Mouse (Mus musculus) heart, embryonic 15.5 days (tissue): ENCODE results near the gene Ebf1. TPM values are rescaled to one million over a fixed set of nuclear protein-coding genes. Genes with fewer than 3 reads are reported as not detected.

Experiments
- ATAC-seq: fragments of 200-750 bp; cut with Nextera tagmentation; replicated peaks from 2 replicates; pipeline ENCODE4 v1.8.0; 2017; ENCODE audit warnings: low read depth, moderate TSS enrichment; ENCODE audit not compliant: insufficient number of reproducible peaks, insufficient read depth, low FRiP score
- H3K27ac ChIP-seq: fragments of 300-500 bp; sonication (generic); 2 replicates; pipeline ENCODE4 v1.5.1; 2015; ENCODE audit warnings: mild to moderate bottlenecking, inconsistent platforms
- H3K27me3 ChIP-seq: fragments of 300-500 bp; sonication (generic); 2 replicates; pipeline ENCODE4 v1.6.1; 2015; ENCODE audit warnings: inconsistent platforms
- H3K36me3 ChIP-seq: fragments of 300-500 bp; sonication (generic); 2 replicates; pipeline ENCODE4 v1.6.1; 2015; ENCODE audit warnings: mild to moderate bottlenecking, inconsistent platforms
- H3K4me1 ChIP-seq: fragments of 300-500 bp; sonication (generic); replicated peaks from 2 replicates; pipeline ENCODE4 v1.6.1; 2015; ENCODE audit warnings: inconsistent platforms
- H3K4me2 ChIP-seq: fragments of 300-500 bp; sonication (generic); 2 replicates; pipeline ENCODE4 v1.6.1; 2015; ENCODE audit warnings: inconsistent platforms, mild to moderate bottlenecking, moderate library complexity
- H3K4me3 ChIP-seq: fragments of 300-500 bp; sonication (generic); 2 replicates; pipeline ENCODE4 v1.5.1; 2015; ENCODE audit warnings: mild to moderate bottlenecking, inconsistent platforms
- H3K9ac ChIP-seq: fragments of 300-500 bp; sonication (generic); 2 replicates; pipeline ENCODE4 v1.6.1; 2015; ENCODE audit warnings: mild to moderate bottlenecking, inconsistent platforms
- H3K9me3 ChIP-seq: fragments of 300-500 bp; sonication (generic); replicated peaks from 2 replicates; pipeline ENCODE4 v1.6.1; 2016; ENCODE audit warnings: inconsistent platforms
- WGBS: fragments of 180-500 bp; shearing (Covaris S2); methylation state at CpG from one replicate; pipeline ENCODE4 v1.1.7; 2015; ENCODE audit warnings: mixed read lengths; 5-methylcytosine and 5-hydroxymethylcytosine counted together
- polyA plus RNA-seq: library from polyadenylated mRNA; unstranded; fragments of >200 nt; fragmentation: Nextera tagmentation; extraction: Ambion mirVana; gene quantifications from 2 replicates; pipeline ENCODE4 v1.2.1, GENCODE M21; 2015

Ebf1 gene
- polyA plus RNA-seq, 1 experiment from 2014 or later = 16.8 TPM

DNA sequence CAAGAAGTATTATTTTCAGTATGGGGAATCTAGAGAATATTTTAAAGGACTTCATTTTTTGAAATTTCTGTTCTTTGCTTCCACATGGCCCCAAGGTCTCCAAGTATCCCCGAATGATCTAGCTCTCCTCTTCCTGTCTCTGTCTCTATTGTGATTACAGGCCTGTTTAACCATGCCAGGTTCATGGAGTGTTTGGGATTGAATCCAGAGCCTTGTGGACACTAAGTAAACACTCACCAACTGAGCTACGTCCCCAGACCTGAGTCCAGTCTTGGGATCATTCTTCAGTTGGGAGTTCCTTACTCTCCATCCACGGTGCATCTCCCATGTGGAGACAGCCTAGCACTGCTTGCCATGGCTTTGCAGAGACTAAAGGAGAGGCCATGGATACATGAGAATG, 178.7 kb downstream of the Ebf1 start:
- no peak for ATAC-seq
- Histone ChIP-seq H3K4me3 (no peak overlapping the region), H3K27me3 (no peaks in the 10 kb centered on the region), H3K27ac (no peak overlapping the region), H3K9me3 (no peaks in the 10 kb centered on the region), H3K36me3 (no peaks in the 10 kb centered on the region), H3K9ac (no peak overlapping the region), H3K4me1 (no peaks in the 10 kb centered on the region), H3K4me2 (no peak overlapping the region)
- 69% methylated on average over 3 of the region's 3 CpGs for WGBS

DNA sequence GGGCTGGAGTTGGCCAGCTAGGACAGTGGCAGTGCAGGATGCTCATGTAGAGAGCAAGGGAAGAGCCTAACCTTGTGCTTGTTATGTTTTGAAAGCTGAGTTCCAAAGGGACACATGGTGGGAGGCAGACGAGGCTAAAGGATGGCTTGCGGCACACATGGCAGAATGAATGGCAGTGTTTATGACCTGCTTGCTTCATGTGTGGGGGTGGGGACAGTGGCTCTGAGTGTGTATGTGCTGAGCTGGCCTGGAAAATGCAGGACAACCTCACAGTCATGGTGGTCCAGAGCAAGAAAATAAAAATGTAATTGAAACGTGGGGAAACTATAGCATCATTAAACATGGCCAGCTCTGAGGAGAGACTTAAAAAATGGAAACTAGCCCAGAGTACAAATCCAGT, 181.2 kb downstream of the Ebf1 start:
- ATAC-seq = no peak
- H3K27ac ChIP-seq = no peak overlapping the region
- WGBS = 71% methylated on average over 3 of the region's 3 CpGs
- no peaks in the 10 kb centered on the region for H3K4me1 ChIP-seq
- H3K36me3 ChIP-seq = no peaks in the 10 kb centered on the region
- no peaks in the 10 kb centered on the region for H3K9me3 ChIP-seq
- H3K9ac ChIP-seq = no peak overlapping the region
- no peak overlapping the region for H3K4me2 ChIP-seq
- no peaks in the 10 kb centered on the region for H3K27me3 ChIP-seq
- no peak overlapping the region for H3K4me3 ChIP-seq

DNA sequence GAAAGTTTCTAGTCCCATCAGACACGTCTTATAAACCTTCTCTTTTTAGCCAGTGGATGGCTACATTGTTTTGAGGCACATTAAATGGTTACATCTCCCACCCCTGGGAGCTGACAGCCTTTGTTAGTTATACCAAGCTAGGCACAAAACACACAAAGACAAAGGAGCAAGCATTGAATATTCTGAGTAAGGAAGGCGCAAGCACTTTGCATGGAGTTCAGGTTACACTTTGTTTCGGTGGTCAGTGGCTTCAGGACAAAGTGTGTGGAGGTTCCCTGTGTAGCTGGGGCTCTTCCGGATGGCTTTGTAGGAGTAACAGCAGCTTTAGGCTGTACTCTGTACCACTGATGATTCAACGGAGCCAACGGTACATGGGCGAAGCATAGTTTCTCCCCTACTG, 186.9 kb downstream of the Ebf1 start:
- 85% methylated on average over 7 of the region's 7 CpGs for WGBS

DNA sequence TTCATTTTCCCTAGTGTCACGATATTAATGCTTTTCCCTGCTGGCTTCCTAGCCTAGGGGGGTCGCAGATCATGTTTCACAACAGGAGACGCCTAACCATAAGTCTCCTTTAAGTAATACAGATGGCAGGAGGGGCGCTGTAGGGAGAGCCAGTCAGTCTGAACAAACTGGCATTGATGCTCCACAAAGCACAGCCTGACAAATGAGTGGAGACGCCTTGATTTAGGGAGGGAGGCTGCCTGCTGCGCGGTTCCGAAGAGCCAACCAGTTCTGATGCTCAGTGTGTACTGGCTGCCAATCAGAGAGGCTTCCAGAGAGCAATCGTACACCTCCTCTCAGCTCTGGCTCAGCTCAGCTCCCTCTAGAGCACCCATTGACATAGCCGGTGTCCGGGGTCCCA, 189.5 kb downstream of the Ebf1 start:
- H3K27ac ChIP-seq = no peak overlapping the region
- H3K9me3 ChIP-seq = no peaks in the 10 kb centered on the region
- no peak for ATAC-seq
- H3K36me3 ChIP-seq = no peaks in the 10 kb centered on the region
- no peaks in the 10 kb centered on the region for H3K27me3 ChIP-seq
- WGBS = 33% methylated on average over 11 of the region's 11 CpGs
- H3K4me3 ChIP-seq = no peak overlapping the region
- H3K9ac ChIP-seq = no peak overlapping the region
- no peaks in the 10 kb centered on the region for H3K4me1 ChIP-seq
- no peak overlapping the region for H3K4me2 ChIP-seq

More for the DNA sequence above, 186.9 kb downstream of the Ebf1 start:
- H3K9me3 ChIP-seq = no peaks in the 10 kb centered on the region
- no peaks in the 10 kb centered on the region for H3K4me1 ChIP-seq
- no peak overlapping the region for H3K9ac ChIP-seq
- no peak for ATAC-seq
- H3K4me3 ChIP-seq = no peak overlapping the region
- H3K36me3 ChIP-seq = no peaks in the 10 kb centered on the region
- H3K27me3 ChIP-seq = no peaks in the 10 kb centered on the region
- H3K4me2 ChIP-seq = no peak overlapping the region
- no peak overlapping the region for H3K27ac ChIP-seq

DNA sequence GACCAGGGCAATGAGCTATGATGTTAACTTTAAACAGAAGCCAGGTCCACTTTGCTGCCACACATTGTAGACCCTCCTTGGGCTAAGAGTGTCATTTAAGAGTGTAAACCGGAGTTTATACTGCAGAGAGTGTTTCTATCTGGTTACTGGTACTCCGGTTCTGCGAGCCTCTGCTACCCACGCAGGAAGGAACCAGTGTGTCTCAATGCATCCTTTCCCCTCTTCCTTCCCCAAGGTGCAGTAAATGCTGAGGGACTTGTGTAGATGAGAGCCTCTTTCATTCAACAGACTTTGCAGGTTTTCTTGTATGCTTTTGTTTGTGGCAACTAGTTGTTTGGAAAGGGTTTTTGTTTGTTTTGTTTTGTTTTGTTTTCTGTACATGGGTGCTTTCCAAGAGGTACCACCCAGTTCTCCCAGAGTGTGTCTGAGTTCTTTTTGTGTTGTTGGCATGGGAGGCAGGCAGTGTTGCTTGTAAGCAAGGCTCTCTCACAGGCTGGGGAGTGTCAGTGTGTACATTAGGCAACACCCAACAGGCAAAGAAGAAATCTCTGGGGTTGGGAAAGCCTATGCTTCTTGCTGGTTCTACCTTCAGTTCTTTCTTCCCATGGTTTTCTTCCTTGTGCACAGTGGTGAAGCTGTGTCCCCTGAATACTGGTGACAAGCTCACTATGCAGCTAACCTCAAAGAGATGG, 191.9 kb downstream of the Ebf1 start:
- Histone ChIP-seq H3K4me3 (no peak overlapping the region), H3K27me3 (no peaks in the 10 kb centered on the region), H3K4me1 (no peaks in the 10 kb centered on the region), H3K9ac (no peak overlapping the region), H3K27ac (no peak overlapping the region), H3K4me2 (no peak overlapping the region), H3K9me3 (no peaks in the 10 kb centered on the region), H3K36me3 (no peaks in the 10 kb centered on the region)
- ATAC-seq = no peak
- WGBS = 77% methylated on average over 4 of the region's 4 CpGs

DNA sequence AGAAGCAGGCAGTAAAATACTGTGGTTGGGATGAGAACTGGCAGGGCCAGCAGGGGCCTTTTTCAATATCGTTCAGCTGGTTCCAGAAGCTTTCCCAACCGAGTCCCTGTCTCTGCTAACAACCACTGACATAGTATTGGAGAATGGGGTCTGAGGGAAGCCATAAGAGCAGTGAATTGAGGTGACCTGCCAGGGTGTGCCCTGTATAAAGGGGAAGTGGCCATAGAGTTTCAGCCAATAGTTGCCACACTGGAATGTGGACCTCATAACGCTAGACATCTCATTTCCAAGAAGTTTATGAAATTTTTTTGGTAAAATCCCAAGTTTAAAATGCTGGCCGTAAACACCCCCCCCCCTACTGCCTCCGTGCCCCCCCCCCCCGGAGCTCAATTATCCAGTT, 193.9 kb downstream of the Ebf1 start:
- no peak overlapping the region for H3K9ac ChIP-seq
- no peak overlapping the region for H3K27ac ChIP-seq
- H3K4me1 ChIP-seq = no peaks in the 10 kb centered on the region
- H3K36me3 ChIP-seq = no peaks in the 10 kb centered on the region
- no peaks in the 10 kb centered on the region for H3K9me3 ChIP-seq
- H3K4me2 ChIP-seq = no peak overlapping the region
- no peaks in the 10 kb centered on the region for H3K27me3 ChIP-seq
- ATAC-seq = no peak
- WGBS = 75% methylated on average over 6 of the region's 6 CpGs
- no peak overlapping the region for H3K4me3 ChIP-seq

DNA sequence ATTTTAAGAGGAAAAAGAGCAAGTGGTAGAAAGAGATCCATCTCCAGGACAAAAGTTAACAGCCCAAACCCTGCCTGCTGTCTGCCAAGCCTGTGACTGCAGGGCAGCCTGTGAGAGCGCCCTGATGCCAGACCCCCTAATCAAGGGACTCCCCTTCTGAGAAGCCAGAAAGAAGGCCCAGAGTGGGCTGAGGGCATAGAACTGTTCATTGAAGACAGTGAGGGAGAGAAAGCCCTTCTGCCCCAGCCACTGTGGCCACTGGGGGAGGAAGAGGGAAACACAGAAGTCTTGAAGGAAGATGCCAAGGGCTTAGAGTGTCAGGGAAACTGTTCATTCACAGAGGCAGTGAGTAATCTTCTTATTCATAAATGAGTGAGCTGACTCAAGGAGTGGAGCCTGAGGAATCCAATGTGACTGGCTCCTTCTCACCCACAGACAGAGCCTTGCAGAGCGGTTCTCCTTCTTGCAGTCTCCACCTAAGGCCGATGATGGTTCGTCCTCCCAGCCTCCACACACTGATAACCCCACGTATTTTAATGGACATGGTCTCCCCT, 195.2 kb downstream of the Ebf1 start:
- Histone ChIP-seq H3K4me1 (no peaks in the 10 kb centered on the region), H3K9me3 (no peaks in the 10 kb centered on the region), H3K9ac (no peak overlapping the region), H3K27ac (no peak overlapping the region), H3K27me3 (no peaks in the 10 kb centered on the region), H3K36me3 (no peaks in the 10 kb centered on the region), H3K4me2 (no peak overlapping the region), H3K4me3 (no peak overlapping the region)
- 80% methylated on average over 5 of the region's 5 CpGs for WGBS
- ATAC-seq = no peak

DNA sequence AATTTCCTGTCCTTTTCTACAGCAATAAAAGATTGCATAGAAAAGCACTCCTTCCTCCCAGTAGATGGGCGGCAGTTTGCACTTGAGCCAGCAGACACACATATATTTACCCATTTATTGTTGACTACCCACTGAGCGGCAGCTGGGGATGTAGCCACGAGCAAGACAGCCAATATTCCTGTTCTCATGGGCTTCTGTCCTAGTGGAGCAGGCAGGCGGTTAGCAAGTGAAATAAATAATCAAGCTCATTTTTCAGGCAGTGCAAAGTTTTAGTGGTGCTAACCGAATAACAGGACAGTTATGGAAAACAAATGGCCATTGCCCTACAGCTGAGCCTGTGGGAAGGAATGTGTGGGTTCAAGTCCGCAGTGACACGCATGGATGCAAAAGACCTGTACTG, 196.4 kb downstream of the Ebf1 start:
- Histone ChIP-seq H3K27ac (no peak overlapping the region), H3K27me3 (no peaks in the 10 kb centered on the region), H3K4me1 (no peaks in the 10 kb centered on the region), H3K9ac (no peak overlapping the region), H3K36me3 (no peaks in the 10 kb centered on the region), H3K4me2 (no peak overlapping the region), H3K4me3 (no peak overlapping the region), H3K9me3 (no peaks in the 10 kb centered on the region)
- no peak for ATAC-seq
- 82% methylated on average over 7 of the region's 7 CpGs for WGBS

DNA sequence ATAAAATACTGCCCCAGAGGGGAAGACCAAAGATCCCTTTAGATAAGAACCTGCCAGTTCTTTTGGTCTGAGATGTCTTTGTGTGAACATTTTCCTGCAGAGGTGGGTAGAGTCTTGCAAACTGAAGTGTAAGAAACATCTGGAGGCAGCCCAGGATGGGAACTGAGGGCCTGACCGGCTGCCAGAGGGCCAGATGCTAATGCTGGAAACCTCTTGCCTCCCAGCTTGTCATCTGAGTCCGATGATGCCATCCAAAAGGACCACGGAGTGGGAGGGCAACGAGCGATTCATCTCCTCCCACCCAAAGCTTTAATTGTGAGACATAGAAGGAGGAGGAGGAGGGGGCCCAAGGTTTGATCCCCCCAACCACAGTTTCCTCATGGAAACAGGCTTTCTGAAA, 197.7 kb downstream of the Ebf1 start:
- Histone ChIP-seq H3K36me3 (no peaks in the 10 kb centered on the region), H3K27ac (no peak overlapping the region), H3K4me1 (no peaks in the 10 kb centered on the region), H3K4me3 (no peak overlapping the region), H3K9ac (no peak overlapping the region), H3K9me3 (no peaks in the 10 kb centered on the region), H3K27me3 (no peaks in the 10 kb centered on the region), H3K4me2 (no peak overlapping the region)
- ATAC-seq = no peak
- WGBS = 73% methylated on average over 5 of the region's 5 CpGs

DNA sequence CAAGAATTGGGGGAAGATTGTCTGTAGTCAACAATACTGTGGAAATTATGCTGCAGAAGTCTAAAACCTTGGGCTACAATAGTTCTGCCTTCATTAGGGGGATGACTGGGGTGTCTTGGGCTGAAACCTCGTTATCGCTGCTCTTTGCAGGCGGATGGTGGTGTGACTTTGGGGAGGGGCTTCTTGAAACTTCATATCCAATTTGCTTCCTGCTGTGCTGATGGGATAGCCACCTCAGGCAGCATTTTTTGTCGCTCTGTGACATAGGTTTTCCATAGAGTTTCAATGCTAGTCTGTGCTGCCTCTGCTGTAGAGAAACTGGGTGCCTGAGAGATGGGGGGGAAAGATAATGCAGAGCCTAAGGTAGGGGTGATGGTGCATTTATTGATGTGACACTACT, 198.9 kb downstream of the Ebf1 start:
- H3K4me2 ChIP-seq = no peak overlapping the region
- no peaks in the 10 kb centered on the region for H3K4me1 ChIP-seq
- H3K27ac ChIP-seq = no peak overlapping the region
- WGBS = 68% methylated on average over 4 of the region's 4 CpGs
- no peak overlapping the region for H3K9ac ChIP-seq
- H3K36me3 ChIP-seq = no peaks in the 10 kb centered on the region
- H3K4me3 ChIP-seq = no peak overlapping the region
- no peaks in the 10 kb centered on the region for H3K27me3 ChIP-seq
- ATAC-seq = no peak
- no peaks in the 10 kb centered on the region for H3K9me3 ChIP-seq

DNA sequence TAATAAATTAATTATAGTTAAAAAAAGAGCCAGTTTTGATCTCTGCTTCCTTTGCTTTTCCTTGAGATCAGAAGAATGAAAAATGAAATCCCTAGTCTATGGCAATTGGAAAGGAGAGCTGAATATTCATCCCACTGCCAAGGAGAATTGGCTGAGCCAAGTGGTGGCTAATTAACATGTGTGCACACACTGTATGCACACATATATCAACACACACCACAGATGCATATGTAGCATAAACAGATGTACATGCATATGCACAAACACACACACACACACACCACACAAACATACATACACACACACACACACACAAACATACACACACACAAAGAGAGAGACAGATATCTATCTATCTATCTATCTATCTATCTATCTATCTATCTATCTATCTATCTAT, 205.2 kb downstream of the Ebf1 start:
- no peak for ATAC-seq
- no peaks in the 10 kb centered on the region for H3K27me3 ChIP-seq
- H3K9ac ChIP-seq = no peak overlapping the region

DNA sequence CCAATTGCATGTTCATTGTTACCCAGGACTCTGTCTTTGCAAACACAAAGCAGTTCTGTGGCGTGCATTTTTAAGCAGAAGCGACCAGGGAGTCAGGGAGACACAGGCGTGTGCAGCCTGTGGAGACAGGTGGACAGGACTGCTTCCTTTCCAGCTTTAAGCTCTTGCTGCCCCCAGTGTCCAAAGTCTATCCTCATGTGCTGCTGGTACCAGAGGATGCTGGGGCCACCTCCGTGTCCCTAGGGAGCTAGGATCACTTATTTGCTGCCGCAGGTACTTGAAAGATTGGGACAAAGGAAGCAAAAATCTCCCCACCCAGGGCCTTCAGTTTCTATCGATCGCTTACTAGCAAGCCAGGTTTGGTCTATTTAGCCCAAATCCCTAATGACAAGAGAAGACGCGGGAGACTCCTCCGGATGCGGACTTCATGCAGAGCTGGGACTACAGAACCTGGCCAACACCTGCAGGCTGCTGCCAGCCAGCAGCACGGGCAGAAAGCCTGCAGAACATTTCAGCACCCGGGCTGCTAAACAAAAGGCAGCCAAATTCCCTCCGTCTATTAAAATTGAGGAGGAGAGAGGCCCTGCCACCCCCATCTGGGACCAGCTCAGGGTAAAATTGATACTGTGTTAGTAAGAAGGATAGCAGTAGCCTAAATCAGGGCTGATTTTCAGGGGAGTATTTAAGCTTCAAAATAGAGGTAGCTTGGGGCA, 215.3 kb downstream of the Ebf1 start:
- no peak overlapping the region for H3K4me2 ChIP-seq
- H3K27ac ChIP-seq = no peak overlapping the region
- WGBS = 28% methylated on average over 14 of the region's 14 CpGs
- H3K9ac ChIP-seq = no peak overlapping the region
- H3K4me1 ChIP-seq = no peaks in the 10 kb centered on the region
- ATAC-seq = no peak
- H3K4me3 ChIP-seq = no peak overlapping the region
- H3K9me3 ChIP-seq = no peaks in the 10 kb centered on the region
- H3K27me3 ChIP-seq = peaks cover 6% of the 10 kb centered on the region; the same call in 1 of the 2 replicates
- H3K36me3 ChIP-seq = no peaks in the 10 kb centered on the region

More for the DNA sequence above, 205.2 kb downstream of the Ebf1 start:
- Histone ChIP-seq H3K9me3 (no peaks in the 10 kb centered on the region), H3K4me1 (0 out of 2 replicates have a peak, but pooled peaks cover 4% of the 10 kb centered on the region), H3K36me3 (no peaks in the 10 kb centered on the region), H3K4me2 (no peak overlapping the region), H3K27ac (no peak overlapping the region), H3K4me3 (no peak overlapping the region)
